Mouse (Mus musculus) ES-E14 (cell line): ENCODE results near the gene Cyp27b1.

Source experiments
- CHD2 ChIP-seq: IDR thresholded peaks from 2 replicates; pipeline ENCODE4 v1.6.1; 2014; ENCODE audit warnings: mild to moderate bottlenecking, low read depth, low read length, inconsistent platforms
- HCFC1 ChIP-seq: IDR thresholded peaks from 2 replicates; pipeline ENCODE4 v1.6.1; 2012; ENCODE audit warnings: low read length, inconsistent platforms, borderline replicate concordance; ENCODE audit not compliant: insufficient read depth
- MAFK ChIP-seq: IDR thresholded peaks from 2 replicates; pipeline ENCODE4 v1.6.1; 2014; ENCODE audit warnings: mild to moderate bottlenecking, low read depth, low read length, inconsistent platforms; ENCODE audit not compliant: insufficient read depth
- ZC3H11A ChIP-seq: IDR thresholded peaks from 2 replicates; pipeline ENCODE4 v1.6.1; 2012; ENCODE audit warnings: low read depth, mild to moderate bottlenecking, inconsistent platforms, low read length, borderline replicate concordance
- ZNF384 ChIP-seq: IDR thresholded peaks from 2 replicates; pipeline ENCODE4 v1.6.1; 2012; ENCODE audit warnings: low read depth, low read length, inconsistent platforms

GRCm38 (mm10) chr10:127094382-127094802 lies 46.3 kb downstream of the Cyp27b1 start:
- TF ChIP-seq HCFC1 (no peak), MAFK (no peak), ZNF384 (no peak), CHD2 (no peak), ZC3H11A (no peak)
